Mouse (Mus musculus) heart, embryonic 16.5 days (tissue): Measurements from ENCODE around the gene Fam83b. TPM values are rescaled to one million over a fixed set of nuclear protein-coding genes. Genes with fewer than 3 reads are reported as not detected.

Source experiments
- ATAC-seq: fragments of 200-750 bp; cut with Nextera tagmentation; replicated peaks from 2 replicates; pipeline ENCODE4 v1.8.0; 2017; ENCODE audit warnings: moderate number of reproducible peaks; ENCODE audit not compliant: insufficient read depth, low FRiP score; ENCODE audit errors: extremely low read depth
- H3K27ac ChIP-seq: fragments of 300-500 bp; sonication (generic); 2 replicates; pipeline ENCODE4 v1.5.1; 2014; ENCODE audit warnings: mild to moderate bottlenecking, low read length, control low read depth, moderate library complexity
- H3K27me3 ChIP-seq: fragments of 300-500 bp; sonication (generic); 2 replicates; pipeline ENCODE4 v1.6.1; 2014; ENCODE audit warnings: low read length, mixed read lengths; ENCODE audit not compliant: control insufficient read depth, insufficient read depth
- H3K36me3 ChIP-seq: fragments of 300-500 bp; sonication (generic); 2 replicates; pipeline ENCODE4 v1.6.1; 2014; ENCODE audit not compliant: control insufficient read depth, insufficient read depth
- H3K4me1 ChIP-seq: fragments of 300-500 bp; sonication (generic); 2 replicates; pipeline ENCODE4 v1.6.1; 2014; ENCODE audit warnings: low read length, mixed read lengths; ENCODE audit not compliant: control insufficient read depth, insufficient read depth
- H3K4me2 ChIP-seq: fragments of 300-500 bp; sonication (generic); 2 replicates; pipeline ENCODE4 v1.6.1; 2014; ENCODE audit warnings: low read depth, mild to moderate bottlenecking, control low read depth, low read length
- H3K4me3 ChIP-seq: fragments of 300-500 bp; sonication (generic); 2 replicates; pipeline ENCODE4 v1.5.1; 2014; ENCODE audit warnings: mild to moderate bottlenecking, control low read depth, low read length
- H3K9ac ChIP-seq: fragments of 300-500 bp; sonication (generic); 2 replicates; pipeline ENCODE4 v1.6.1; 2014; ENCODE audit warnings: low read length, control low read depth
- H3K9me3 ChIP-seq: fragments of 300-500 bp; sonication (generic); replicated peaks from 2 replicates; pipeline ENCODE4 v1.6.1; 2016; ENCODE audit warnings: low read length; ENCODE audit not compliant: control insufficient read depth
- WGBS: fragments of 180-500 bp; shearing (Covaris S2); extraction: QIAGEN DNeasy Blood & Tissue Kit; methylation state at CpG from one replicate; pipeline ENCODE4 v1.1.7; 2014; 5-methylcytosine and 5-hydroxymethylcytosine counted together
- polyA plus RNA-seq: library from polyadenylated mRNA; unstranded; fragments of >200 nt; fragmentation: Nextera tagmentation; extraction: Ambion mirVana; gene quantifications from 2 replicates; pipeline ENCODE4 v1.2.1, GENCODE M21; 2015

Gene Fam83b
- polyA plus RNA-seq, 1 experiment from 2014 or later, result 0.62 TPM

DNA sequence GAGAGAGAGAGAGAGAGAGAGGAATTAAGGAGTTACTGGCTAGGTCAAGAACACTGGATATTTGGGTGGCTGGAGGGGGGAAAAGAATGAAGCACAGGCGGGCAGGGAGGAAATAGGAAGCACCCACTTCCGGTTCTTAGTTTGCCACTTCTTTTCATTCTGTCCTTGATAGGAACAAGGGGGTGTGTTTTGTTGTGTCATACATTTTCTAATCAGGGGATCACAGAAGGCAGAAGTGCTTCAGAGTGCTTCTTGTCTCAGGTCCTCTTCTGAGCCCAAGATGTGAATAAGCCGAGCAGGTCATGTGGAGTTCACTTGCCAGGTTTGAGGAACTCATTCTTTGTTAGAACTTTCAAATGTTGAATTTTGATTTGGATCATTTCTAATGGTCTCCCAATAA lies 86.8 kb downstream of the Fam83b start:
- no peaks in the 10 kb centered on the region for H3K36me3 ChIP-seq
- no peak overlapping the region for H3K27ac ChIP-seq
- H3K4me1 ChIP-seq, result no peaks in the 10 kb centered on the region
- 54% methylated on average over 3 of the region's 3 CpGs for WGBS
- H3K9ac ChIP-seq, result no peak overlapping the region
- H3K4me3 ChIP-seq, result no peak overlapping the region
- no peaks in the 10 kb centered on the region for H3K27me3 ChIP-seq
- ATAC-seq, result no peak
- no peak overlapping the region for H3K4me2 ChIP-seq
- H3K9me3 ChIP-seq, result no peaks in the 10 kb centered on the region

DNA sequence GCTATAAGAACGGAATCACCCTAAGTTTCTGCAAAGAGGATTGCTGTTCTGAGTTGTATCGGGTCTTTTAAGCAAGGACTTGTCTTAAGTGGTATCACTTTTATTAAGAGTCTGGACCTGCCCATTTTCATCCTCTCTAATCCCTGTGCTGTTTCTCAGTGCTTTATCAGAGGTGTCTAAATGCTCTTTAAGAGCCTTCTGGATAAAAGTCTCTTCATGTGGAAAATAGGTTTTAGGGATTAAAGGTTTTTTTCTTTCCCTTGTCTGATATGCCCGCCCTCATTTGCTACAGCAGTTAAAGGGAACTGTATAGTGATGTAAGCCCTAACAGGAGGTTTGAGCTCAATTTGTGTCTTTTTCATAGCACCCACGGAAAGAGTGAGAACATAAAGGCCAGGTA lies 97.4 kb downstream of the Fam83b start:
- no peaks in the 10 kb centered on the region for H3K36me3 ChIP-seq
- H3K4me3 ChIP-seq, result no peak overlapping the region
- H3K27ac ChIP-seq, result no peak overlapping the region
- no peak for ATAC-seq
- no peak overlapping the region for H3K9ac ChIP-seq
- WGBS, result 62% methylated on average over 4 of the region's 4 CpGs
- H3K4me2 ChIP-seq, result no peak overlapping the region
- no peaks in the 10 kb centered on the region for H3K27me3 ChIP-seq
- H3K9me3 ChIP-seq, result no peaks in the 10 kb centered on the region
- no peaks in the 10 kb centered on the region for H3K4me1 ChIP-seq

DNA sequence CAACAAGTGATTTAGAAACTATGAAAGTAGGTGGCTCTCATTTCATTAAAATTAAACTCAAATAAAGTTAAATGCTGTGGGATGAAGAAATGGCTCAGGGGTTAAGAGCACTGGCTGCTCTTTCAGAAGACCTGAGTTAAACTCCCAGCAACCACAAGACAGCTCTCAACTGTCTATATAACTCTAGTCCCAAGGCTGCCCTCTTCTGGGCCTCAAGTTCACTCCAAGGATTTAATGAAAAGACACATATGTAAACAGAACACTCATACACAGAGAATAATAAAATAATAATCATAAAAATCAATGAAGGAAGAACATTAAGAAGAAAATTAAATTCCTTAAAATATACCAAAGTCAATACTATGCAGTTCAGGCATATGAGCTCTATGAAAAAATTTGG lies 105.4 kb downstream of the Fam83b start:
- H3K27me3 ChIP-seq, result no peaks in the 10 kb centered on the region
- H3K4me1 ChIP-seq, result no peaks in the 10 kb centered on the region
- no peaks in the 10 kb centered on the region for H3K9me3 ChIP-seq
- H3K4me3 ChIP-seq, result no peak overlapping the region
- no peak overlapping the region for H3K4me2 ChIP-seq
- no peak for ATAC-seq
- no peak overlapping the region for H3K9ac ChIP-seq
- H3K27ac ChIP-seq, result no peak overlapping the region
- no peaks in the 10 kb centered on the region for H3K36me3 ChIP-seq

DNA sequence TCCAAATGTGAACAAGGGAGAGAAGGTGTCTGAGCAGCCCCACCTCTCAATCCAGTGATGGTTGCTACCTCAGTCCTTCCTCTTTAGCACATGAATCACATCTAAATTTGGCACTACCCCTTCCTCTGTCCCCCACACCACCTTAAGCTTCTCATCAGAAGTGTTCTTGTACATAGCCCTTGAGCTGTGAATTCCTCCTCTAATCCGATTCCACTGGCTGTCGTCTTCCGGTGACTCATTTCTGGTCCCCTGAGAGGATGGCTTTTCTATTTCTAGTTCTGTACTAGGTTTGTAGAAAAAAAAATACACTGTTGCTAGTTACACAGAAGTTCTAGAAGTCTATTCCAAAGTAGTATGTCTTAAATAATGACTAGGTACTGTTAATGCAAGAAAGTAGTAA lies 111.2 kb downstream of the Fam83b start:
- H3K9ac ChIP-seq, result no peak overlapping the region
- H3K9me3 ChIP-seq, result no peaks in the 10 kb centered on the region
- no peaks in the 10 kb centered on the region for H3K36me3 ChIP-seq
- H3K4me1 ChIP-seq, result no peaks in the 10 kb centered on the region
- no peaks in the 10 kb centered on the region for H3K27me3 ChIP-seq
- no peak overlapping the region for H3K4me2 ChIP-seq
- no peak overlapping the region for H3K4me3 ChIP-seq
- 44% methylated on average over 3 of the region's 3 CpGs for WGBS
- no peak for ATAC-seq
- no peak overlapping the region for H3K27ac ChIP-seq

Other genes with a start within 250 kb of the Fam83b start
- gene Hcrtr2, start 243.3 kb downstream of the Fam83b start, polyA plus RNA-seq, result not detected in 2 replicates